Mouse (Mus musculus) B cell, adult 2 months (primary cell): Measurements from ENCODE around the gene Lgals2.
A peak's percentile ranks its signal among the peaks of the same experiment; 100 is the strongest.

Experiments used
- DNase-seq, 2 experiments: peaks; one replicate each; pipeline ENCODE4 v3.0.0; 2022

Gene Lgals2

DNA sequence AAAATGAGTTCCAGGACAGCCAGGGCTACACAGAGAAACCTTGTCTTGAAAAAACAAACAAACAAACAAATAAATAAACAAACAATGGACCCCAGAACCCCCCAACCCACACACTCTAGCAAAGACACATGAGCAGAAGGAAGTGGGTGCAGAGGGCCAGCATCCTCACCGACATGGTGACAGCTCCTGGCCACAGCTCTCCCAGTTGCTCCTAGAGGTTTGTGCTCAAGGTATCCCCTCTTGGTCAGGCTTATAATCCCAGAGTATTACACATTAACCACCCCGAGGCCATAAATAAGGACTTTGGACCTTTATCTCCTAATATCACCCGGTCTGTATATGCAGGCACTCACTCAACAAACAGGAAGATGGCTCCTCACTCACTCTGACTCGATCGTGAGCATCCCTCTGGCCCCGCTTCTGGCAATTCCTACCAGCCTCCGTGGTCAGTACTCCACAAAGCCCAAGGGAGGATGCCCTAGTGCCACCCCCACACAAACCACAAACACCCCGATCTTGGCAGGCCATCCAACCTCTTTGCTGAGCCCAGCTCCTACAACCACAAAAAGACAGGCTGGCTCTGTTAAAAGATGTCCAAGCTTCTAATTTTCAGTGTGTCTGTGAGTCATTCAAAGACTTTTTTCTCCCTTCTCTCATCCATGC, at the start of gene Lgals2:
Gene Lgals2, minus strand, starts transcription at position 227 of the 663 bp plus-strand sequence.
- DNase-seq = no peak

DNA sequence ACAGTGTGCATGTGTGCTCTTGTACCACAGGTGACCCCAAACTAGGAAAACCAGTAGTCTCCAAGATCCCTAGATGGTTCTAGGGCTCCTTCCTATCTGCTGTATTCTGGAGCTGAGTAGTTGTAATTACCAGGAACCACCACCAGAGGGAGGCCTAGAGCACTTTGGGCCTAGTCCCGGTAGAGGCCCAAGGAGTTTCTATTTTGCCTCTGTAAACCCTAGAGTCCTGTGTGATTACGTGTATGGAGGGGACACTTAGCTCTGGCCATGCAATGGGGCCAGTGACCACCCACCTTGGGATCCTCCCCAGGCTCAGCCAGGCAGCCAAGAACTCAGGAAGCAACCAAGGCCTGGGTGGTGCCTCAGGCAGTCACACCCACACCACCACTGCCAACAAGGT, 47.9 kb upstream of the Lgals2 start:
- DNase-seq = peak; percentile 91 to 92

DNA sequence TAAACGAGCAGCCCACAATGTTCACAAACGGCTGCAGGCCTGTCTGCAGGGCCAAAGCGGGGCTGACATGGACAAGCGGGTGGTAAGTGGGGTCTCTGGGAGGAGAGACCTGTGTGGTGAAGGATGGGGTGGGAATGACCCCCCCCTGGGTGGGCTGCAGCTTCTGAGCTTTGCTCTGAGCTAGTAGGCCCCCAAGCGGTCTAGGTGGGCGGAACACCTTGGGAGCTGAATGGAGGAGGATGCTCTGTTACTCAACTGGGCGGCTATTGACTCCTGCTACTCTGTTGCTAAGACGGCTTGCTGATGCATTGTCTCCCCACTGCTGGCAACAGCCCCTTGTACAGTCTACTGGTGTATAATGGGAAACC, 46.1 kb upstream of the Lgals2 start:
- no peak for DNase-seq

DNA sequence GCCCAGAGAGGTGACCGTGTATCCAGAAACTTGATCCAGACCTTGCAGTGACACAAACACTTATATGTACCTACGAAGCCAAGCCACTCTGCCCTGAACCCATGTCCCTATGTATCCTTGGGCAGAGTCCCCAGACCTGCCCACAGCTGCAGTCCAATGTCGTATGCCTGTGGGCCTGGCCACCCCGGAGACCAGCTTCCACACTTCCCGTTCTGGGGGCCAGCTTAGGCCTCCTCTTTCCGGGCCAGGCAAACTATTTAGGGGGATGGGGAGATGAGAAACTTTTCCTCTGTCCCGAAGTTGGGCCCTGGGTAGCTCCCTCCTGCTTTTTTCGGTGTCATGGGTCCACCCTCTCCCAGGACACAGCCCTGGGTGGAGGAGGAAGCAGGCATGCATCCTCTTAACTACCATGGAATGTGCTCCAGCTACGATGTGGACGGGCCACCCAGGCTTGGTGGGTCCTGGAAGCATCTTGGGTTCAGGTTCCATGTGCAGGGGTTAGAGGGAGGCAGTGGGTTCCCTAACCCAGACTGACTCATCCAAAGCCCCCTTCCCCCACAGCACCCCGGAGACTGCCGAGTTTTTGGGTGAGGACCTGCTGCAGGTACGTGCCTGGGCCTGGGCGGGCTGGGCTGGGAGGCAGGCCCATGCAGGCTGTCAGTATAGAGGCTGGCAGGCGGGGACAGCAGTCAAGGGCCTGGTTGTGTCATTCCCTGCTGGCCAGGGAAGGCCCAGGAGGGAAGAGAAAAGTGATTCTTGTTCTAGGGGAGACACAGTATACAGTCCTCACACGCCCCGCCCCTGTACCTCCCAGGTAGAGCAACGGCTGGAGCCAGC, 45.5 kb upstream of the Lgals2 start:
- DNase-seq = no peak

DNA sequence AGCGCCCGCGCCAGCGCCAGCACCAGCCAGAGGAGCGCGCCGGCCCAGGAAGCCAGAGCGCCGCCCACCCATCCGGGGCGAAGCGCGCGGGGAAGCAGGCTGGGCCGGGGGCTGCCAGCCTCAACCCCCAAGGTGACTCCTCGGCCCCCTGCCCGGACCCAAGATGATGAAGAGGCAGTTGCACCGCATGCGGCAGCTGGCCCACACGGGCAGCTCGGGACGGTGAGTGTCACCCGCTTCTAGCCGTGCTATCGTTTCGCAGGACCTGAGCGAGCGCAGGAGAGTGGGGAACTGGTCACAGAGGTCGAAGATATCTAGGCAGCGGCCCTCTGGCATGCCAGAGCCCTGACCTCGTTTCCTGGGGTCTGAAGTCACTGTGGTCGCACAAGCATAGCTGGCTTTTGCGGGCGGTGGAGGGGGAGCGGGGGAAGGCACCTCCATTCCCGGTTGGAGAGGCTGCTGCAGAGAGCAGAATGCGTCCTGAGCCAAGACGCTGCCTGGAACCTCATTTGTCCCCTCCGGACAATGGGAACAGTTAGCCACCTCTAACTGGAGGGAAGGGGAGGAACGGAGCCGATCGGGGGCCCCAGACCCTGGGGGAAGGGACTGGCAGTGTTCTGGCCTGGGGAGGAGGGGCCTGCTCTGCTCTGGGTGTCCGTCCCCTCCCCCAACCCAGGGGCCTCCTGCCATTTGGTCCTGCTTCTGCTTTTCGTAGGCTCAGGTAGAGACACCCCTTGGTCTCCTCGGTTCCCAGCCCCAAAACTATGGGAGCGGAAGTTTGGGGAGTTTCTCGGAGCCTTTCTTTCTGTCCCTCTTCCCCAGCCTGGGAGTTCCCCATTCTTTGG, 44.6 kb upstream of the Lgals2 start, which contains the start of gene Sh3bp1:
Gene Sh3bp1, plus strand, starts transcription at position 29 of the 845 bp plus-strand sequence.
- peak; percentile 70 for DNase-seq

DNA sequence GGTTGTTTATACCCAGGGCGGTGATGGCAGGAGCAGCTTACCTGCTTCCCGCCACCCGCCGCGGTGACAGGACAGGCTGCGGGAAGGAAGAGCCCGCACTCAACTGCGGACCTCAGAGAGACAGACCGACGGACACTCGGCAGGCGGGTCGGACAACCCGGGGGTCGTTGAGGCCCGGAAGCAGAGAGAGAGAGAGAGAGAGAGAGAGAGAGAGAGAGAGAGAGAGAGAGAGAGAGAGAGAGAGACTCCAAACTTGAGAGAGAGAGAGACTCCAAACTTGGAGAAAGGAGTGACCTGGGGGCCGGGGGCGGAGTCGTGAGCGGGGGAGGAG, 44.0 kb upstream of the Lgals2 start, which contains the start of gene Gm49510:
Gene Gm49510, plus strand, starts transcription at position 259 of the 331 bp plus-strand sequence.
- no peak for DNase-seq

DNA sequence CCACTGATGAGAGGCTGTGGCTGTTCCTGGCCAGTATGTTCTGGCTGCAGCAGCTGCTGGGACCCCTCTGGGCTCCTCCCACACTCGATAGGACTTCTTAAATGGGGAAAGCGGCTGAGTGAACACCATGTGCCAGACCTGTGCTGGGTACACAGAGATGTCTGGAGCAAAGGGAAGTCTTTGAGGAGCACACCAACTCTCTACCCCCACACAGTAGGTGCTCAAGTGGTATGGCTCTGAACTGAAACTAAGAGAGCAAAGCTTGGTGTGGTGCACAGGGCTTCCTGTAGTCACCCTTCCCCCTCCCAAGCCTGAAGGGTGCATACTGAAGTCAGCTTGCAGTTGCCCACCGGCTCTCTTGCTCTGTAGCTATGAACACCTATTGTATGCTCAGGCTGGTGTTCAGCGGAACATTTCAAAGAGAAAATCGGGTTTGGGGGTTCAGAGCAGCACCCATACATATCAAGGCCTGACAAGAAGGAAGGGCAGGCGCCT, 43.2 kb upstream of the Lgals2 start:
- peak in 1 of 2 experiments; percentile 48 for DNase-seq

DNA sequence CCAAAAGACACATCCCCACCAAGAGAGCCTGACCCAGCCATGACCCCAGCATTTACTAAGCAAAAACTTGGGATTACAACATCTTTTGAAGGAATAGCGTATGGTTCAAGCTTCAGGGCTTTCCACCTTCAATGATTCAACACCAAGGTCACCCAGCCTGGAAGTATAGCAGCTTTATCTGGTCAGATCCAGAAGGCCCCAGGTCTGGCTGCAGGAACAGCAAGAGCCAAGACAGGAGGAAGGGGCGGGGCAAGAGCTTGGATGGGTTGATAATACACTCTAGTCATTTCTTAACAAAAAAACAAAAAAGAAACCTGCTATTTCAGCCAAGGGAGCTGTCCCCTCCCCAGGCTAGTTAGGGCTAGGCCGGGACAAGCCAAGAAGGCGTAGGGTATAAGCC, 42.2 kb upstream of the Lgals2 start:
- DNase-seq = no peak

DNA sequence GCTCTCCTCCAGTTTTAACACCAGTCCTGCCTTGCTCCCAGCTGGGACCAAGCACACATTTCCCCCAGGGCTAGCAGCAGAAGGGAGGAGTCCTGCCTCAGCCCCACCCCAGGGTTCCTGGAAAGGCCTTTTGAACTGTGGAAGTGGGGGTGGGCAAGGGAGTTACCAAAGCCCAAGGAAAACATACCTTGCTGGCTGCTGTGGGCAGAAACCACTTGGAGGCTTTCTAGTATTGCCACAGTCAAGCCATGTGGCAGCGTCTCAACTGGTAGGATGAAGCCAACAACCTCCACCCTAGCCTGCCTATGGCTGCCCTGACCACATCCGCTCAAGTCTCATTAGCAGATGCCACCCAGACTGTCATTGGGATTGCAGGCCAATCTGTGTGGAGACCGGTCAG, 40.8 kb upstream of the Lgals2 start:
- no peak for DNase-seq

DNA sequence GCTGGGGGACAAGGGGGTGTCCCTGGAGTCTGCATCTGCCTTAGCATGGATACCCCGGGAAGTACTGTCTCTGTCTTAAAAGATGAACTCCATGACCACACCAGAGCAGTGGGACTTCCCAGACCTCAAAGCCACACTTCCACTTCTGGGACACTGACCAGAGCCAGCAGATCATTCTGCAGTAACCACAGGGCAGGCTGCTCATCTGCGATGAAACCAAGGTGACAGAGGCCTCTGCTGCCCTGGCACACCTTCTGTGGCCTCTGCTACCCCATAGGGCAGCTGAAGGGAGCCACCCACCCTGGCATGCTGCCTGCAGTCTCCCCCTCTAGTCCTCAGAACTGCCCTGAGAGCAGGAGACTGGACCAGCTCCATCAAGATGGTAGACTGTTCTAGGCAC, 40.4 kb upstream of the Lgals2 start:
- DNase-seq = no peak

DNA sequence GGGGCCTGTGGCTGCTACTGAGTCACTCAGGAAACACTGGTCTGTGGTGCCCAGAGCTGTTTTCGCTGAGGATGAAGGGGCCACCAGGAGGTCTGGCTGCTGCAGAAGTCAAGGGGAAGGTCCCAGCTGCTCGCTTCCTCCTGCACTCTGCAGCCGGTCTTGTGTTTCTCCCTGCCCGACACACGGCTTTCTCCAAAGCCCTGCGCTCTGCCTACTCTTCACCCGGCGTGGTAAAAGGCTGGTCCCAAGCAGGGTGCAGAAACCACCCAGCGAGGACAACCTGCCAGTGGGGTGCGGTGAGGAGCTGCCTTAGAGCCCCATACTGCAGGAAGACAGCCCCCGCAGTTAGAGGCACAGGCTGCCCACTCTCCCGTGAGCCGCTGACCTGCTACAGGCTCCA, 39.4 kb upstream of the Lgals2 start:
- peak; percentile 30 to 36 for DNase-seq

DNA sequence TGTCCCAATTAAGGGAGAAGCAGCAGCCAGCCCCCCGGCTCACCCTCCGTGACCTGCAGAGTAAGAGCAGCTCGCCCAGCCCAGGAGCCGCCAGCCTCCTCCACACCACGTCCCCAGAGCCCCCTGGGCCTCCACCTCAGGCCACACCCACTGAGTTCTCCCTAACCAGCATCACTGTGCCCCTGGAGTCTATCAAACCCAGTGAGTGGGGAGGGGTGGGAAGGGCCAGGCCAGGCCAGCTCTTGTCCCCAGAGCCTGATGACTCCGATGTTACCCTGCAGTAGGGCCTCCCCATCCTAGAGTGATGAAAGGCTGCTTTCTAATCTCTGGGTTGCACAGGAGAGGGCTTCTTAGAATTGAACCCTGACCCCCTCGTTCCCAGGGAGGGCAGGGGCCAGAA, 37.1 kb upstream of the Lgals2 start:
- no peak for DNase-seq

DNA sequence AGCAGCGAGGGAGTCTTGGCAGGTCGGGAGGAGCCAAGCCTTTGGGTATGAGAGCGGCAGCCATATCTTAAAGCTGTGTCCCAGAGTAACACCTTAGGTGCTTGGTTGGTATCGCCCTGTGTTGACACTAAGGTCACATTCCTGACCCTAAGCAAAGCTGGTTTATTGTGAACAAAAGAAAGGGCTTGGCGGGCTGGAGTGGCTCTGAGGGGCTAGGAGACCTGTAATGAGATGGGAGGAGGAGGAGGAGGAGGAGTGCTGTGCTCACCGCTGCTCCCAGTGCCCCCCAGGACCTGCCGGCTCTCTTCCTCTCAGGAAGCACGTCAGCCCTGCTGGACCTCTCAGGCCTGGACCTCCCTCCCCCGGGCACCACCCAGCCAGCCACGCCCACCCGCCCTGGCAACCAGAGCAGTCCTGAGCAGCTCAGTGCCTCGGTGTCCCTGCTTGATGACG, 34.1 kb upstream of the Lgals2 start:
- DNase-seq = no peak

DNA sequence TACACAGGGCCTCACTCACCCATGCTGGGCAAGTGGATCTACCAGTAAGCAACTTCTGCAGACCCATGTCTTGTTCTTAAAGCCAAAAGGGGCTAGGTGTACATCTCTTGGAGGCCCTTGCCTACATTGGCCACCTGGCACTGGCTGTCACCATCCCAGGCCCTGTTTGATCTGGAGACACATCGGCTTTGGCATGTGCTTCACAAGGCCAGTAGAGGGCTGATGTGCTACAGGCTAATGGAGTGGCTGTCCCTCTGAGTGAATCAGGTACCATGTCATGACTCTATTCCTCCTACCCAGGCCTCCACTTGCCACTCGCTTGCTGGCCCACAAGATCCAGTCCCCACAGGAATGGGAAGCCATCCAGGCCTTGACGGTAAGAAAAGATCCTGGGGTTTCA, 26.5 kb upstream of the Lgals2 start:
- DNase-seq = no peak

DNA sequence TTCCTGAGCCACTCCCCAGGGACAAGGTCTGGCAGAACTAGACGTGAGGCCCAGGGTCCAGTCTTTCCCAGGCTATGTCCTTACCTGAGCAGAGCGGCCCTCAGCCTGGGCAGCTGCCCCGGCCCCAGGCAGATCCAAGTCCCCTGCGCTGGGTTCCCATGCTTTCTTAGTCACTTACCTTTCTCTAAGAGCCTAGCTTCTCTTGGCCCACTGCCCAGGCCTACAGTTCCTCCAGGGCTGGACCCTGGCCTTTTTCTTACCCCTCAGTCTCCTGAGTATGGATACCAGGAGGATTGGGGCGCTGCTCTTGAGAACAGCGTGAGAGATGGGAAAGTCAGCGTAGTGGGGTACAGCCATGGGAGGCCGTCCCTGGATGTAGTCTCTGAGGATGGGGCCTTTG, 25.1 kb upstream of the Lgals2 start:
- DNase-seq = no peak

DNA sequence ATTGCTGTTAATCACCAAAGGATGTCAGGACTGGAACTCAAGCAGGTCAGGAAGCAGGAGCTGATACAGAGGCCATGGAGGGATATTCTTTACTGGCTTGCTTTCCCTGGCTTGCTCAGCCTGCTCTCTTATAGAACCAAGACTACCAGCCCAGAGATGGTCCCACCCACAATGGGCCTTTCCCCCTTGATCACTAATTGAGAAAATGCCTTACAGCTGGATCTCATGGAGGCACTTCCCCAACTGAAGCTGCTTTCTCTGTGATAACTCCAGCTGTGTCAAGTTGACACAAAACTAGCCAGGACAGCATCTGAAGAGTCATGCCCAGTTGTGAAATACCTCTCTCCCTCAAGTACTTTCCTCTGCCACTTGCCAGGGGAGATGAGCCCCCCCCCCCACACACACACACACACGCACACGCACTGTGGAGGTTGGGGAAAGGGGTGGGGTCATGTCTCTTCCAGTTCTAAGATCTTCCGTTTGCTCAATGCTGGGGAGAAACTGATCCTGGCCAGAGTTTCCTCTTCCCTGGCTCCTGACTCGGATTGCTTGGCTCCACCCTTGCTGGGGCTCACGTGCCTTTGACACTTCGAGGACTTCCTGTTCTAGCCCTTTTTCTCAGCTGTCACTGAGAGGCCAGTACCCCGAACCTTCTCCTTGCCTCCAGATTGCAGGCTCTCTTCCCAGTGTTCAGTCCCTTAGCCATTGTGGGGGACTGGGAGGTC, 23.6 kb upstream of the Lgals2 start:
- peak in 1 of 2 experiments; percentile 23 for DNase-seq

DNA sequence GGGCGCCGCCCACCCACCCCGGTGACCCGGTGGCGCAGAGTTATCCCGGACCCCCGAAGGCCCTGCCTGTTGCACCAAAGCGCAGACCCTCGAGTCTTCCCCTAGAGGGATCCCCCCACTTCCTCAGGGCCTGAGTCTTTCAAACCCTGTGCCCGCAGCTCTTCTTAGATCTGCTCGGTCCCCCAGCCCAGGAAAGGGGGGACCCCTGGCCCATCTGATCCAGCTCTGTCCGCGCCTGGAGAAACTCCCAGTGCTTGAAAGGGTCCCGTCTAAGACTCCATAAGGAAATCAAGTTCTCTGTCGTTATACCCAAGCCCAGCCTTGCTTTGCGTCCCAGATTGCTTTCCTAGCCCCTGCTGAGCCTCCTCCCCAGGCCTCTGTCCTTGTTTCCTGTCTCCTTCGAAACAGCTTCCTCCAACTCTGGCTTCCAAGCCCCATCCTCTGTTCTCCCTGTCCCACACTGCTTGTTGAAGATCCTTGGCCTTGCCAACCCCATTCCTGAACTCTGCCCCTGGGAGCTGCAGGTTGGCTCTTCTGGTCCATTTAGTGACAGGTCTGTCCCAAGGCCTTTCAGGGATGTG, 22.6 kb upstream of the Lgals2 start:
- DNase-seq = no peak

DNA sequence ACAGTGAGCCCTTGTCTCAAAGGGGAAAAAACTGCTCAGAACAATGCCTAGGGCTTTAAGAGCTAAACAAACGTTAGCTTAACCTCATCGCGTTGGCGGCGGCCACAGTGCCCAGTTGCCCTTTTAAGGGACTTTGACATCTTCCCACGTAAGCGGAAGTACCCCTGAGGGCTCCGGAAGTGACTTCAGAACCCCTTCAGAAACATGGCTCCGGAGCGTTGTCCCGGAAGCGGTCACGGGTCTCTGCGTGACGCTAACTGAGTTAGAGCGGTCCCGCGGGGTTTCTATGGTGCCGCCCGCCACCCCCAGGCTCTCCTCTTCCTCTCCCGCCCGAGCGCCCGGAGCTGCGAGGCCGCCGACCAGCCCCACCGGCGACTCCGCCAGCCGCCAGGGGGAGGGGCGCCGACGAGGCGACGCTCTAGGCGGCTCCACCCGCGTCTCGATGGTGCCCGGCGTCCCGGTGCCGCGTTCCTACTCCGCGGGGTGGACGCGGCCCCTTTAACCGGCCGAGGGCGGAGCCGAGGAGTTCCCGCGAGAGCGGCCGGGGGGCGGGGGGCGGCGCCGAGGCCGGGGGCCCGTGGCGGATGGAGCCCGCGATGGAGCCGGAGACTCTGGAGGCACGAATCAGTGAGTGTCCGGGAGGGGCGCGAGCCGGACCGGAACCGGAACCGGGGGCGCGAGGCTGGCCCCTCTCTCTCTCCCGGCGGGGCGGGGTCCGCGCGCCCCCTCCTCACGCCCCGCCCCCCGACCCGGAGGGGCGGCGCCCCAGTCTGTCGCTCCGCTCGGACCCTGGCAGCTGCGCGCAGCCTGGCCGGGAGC, 21.9 kb upstream of the Lgals2 start, which contains the start of gene Gga1:
Gene Gga1, plus strand, starts transcription at position 200 of the 819 bp plus-strand sequence.
- peak; percentile 95 to 96 for DNase-seq

DNA sequence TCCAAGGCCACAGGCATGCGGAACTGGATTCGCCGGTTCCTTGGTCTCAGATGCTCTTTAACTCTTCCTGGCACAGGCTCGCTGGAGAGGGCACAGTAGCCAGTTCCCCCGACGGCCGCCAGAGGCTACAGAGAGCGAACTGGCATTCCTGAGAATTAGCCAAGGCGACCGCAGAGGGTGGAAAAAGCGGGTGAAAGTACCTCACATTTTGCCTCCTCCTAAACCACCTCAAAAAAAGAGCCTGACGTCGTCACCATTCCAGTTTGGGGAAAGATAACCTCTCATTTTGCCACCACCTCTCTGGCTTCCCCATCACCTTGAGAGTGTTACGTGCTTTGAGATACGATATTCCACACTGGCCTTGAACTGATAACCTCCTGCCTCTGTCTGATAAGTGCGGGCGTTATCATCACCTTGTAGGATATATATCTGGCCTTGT, 20.9 kb upstream of the Lgals2 start:
- DNase-seq = peak; percentile 69 to 70

DNA sequence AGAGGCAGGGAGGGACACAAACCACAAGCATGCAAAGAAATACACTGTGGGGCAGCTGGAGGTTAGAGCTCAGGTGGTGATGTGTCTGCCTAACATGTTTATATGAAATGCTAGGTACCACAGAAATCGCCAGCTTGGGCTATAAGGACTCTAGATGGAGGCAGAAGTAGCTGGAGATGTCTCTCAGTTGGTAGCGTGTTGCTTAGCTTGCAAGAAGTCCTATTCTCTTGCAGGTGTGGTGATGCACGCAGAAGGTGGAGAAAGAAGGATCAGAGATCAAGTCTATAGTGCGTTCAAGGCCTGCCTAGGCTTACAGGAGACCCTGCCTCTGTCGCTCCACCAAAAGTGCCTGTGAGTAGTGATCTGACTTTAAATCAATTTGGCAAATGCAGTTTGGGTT, 20.2 kb upstream of the Lgals2 start:
- no peak for DNase-seq

DNA sequence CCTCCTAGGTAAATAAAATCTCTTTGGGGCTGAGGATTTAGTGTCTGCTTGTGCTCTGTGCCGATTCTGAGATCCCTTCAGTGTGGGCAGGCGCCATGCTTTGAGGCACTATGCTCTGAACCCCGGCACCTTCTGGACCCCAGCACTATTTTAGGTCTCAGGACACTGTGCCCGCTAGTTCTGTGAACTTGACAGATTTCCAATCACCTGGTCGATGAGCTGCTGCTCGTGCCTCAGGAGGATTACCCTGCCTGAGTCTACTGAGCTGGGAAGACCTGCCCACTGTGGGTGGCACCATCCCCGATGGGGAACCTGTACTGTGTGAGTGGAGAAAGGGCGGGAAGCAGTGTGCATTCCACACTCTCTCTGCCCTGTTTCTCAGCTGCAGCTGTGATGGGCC, 19.7 kb upstream of the Lgals2 start:
- DNase-seq = no peak
